Mouse (Mus musculus): Measurements from ENCODE around the gene Cd40lg.
A peak's percentile ranks its signal among the peaks of the same experiment; 100 is the strongest.

Cd40lg gene

GRCm38 (mm10) chrX:57211876-57212275 is at the start of gene Cd40lg:
TSS of gene Cd40lg (plus strand) at chrX:57212143.
- no peak for DNase-seq

- peak; percentile 3 for DNase-seq
Measured at GRCm38 (mm10) chrX:57166549-57166948, 45.4 kb upstream of the Cd40lg start.

GRCm38 (mm10) chrX:57171269-57171668 is 40.7 kb upstream of the Cd40lg start:
- no peak for DNase-seq

- DNase-seq: no peak
Measured at GRCm38 (mm10) chrX:57177225-57177779, 34.6 kb upstream of the Cd40lg start.

GRCm38 (mm10) chrX:57182470-57182869 is 29.5 kb upstream of the Cd40lg start:
- DNase-seq: no peak

- no peak for DNase-seq
Measured at GRCm38 (mm10) chrX:57183359-57183758, 28.6 kb upstream of the Cd40lg start.

- DNase-seq: no peak
Measured at GRCm38 (mm10) chrX:57187301-57187700, 24.6 kb upstream of the Cd40lg start.

GRCm38 (mm10) chrX:57189335-57189734 is 22.6 kb upstream of the Cd40lg start:
- DNase-seq: no peak

GRCm38 (mm10) chrX:57196319-57196718 is 15.6 kb upstream of the Cd40lg start:
- DNase-seq: peak; percentile 2

- DNase-seq: no peak
Measured at GRCm38 (mm10) chrX:57198036-57198435, 13.9 kb upstream of the Cd40lg start.

GRCm38 (mm10) chrX:57200397-57200796 is 11.5 kb upstream of the Cd40lg start:
- DNase-seq: no peak

GRCm38 (mm10) chrX:57210591-57210990 is 1.4 kb upstream of the Cd40lg start:
- no peak for DNase-seq

GRCm38 (mm10) chrX:57212862-57213261 is 919 bp downstream of the Cd40lg start:
- DNase-seq: no peak

- no peak for DNase-seq
Measured at GRCm38 (mm10) chrX:57215495-57215894, 3.6 kb downstream of the Cd40lg start.

GRCm38 (mm10) chrX:57216271-57216670 is 4.3 kb downstream of the Cd40lg start:
- no peak for DNase-seq

- DNase-seq: no peak
Measured at GRCm38 (mm10) chrX:57219563-57219962, 7.6 kb downstream of the Cd40lg start.

GRCm38 (mm10) chrX:57221881-57222280 is 9.9 kb downstream of the Cd40lg start:
- no peak for DNase-seq

GRCm38 (mm10) chrX:57223301-57223700 is 11.4 kb downstream of the Cd40lg start:
- DNase-seq: no peak

- peak; percentile 7 for DNase-seq
Measured at GRCm38 (mm10) chrX:57228178-57228577, 16.2 kb downstream of the Cd40lg start.

GRCm38 (mm10) chrX:57233596-57233995 is 21.7 kb downstream of the Cd40lg start:
- DNase-seq: no peak

- no peak for DNase-seq
Measured at GRCm38 (mm10) chrX:57235982-57236381, 24.0 kb downstream of the Cd40lg start.

- DNase-seq: no peak
Measured at GRCm38 (mm10) chrX:57238572-57238971, 26.6 kb downstream of the Cd40lg start.

- no peak for DNase-seq
Measured at GRCm38 (mm10) chrX:57253329-57254055, 41.5 kb downstream of the Cd40lg start.

GRCm38 (mm10) chrX:57260744-57261143 is 48.8 kb downstream of the Cd40lg start:
- DNase-seq: no peak

GRCm38 (mm10) chrX:57263515-57263914 is 51.6 kb downstream of the Cd40lg start:
- no peak for DNase-seq

Measured in lung, postnatal 36 days (tissue).